Mouse (Mus musculus): ENCODE measurements at regions not wholly inside any gene's neighbourhood (a gene's known extent, or its start where the extent isn't known, plus 50 kb on each side); places are given as distances from the start of the nearest gene placed in this dataset.

- TF ChIP-seq CTCF (IDR thresholded peaks at IDR 0.05; ENCODE audit: extremely low read depth, insufficient read depth, insufficient read length, insufficient replicate concordance) (no peak), POLR2A (IDR thresholded peaks at IDR 0.05; ENCODE audit: low read depth, low read length) (no peak)
Measured at GRCm38 (mm10) chr13:112204204-112204603, 84.0 kb upstream of the Ankrd55 start.

Measured in spleen, adult 2 months (tissue).